Mouse (Mus musculus): ENCODE results near the gene Dnajc9. TPM values are rescaled to one million over a fixed set of nuclear protein-coding genes. Genes with fewer than 3 reads are reported as not detected.

Gene Dnajc9
- polyA plus RNA-seq, 1 experiment from 2014 or later, result 168 TPM

GRCm38 (mm10) chr14:20392326-20392725, 3.6 kb upstream of the Dnajc9 start:
- peak overlapping the region; percentile 52; the same call in 1 of the 2 replicates for H3K4me2 ChIP-seq
- WGBS, result 69% methylated on average over 4 of the region's 4 CpGs
- peaks cover 22% of the 10 kb centered on the region for H3K36me3 ChIP-seq
- no peak for ATAC-seq (ENCODE audit: insufficient number of reproducible peaks, low FRiP score, low TSS enrichment, low read depth)
- no peak overlapping the region for H3K27ac ChIP-seq
- H3K27me3 ChIP-seq, result no peaks in the 10 kb centered on the region
- H3K4me1 ChIP-seq, result peaks cover 10% of the 10 kb centered on the region
- H3K9me3 ChIP-seq, result no peaks in the 10 kb centered on the region
- no peak overlapping the region for H3K4me3 ChIP-seq
- H3K9ac ChIP-seq, result no peak overlapping the region

- Histone ChIP-seq H3K4me3 (peak overlapping the region; percentile 63; the same call in 1 of the 2 replicates), H3K4me2 (peak overlapping the region; percentile 66), H3K36me3 (peaks cover 35% of the 10 kb centered on the region), H3K9me3 (no peaks in the 10 kb centered on the region), H3K4me1 (peaks cover 25% of the 10 kb centered on the region), H3K27me3 (no peaks in the 10 kb centered on the region), H3K27ac (no peak overlapping the region; the same call in 1 of the 2 replicates), H3K9ac (no peak overlapping the region)
- 87% methylated on average over 8 of the region's 8 CpGs for WGBS
- no peak for ATAC-seq (ENCODE audit: insufficient number of reproducible peaks, low FRiP score, low TSS enrichment, low read depth)
Observed at GRCm38 (mm10) chr14:20389446-20390079, 853 bp upstream of the Dnajc9 start.

GRCm38 (mm10) chr14:20379753-20380430, 8.8 kb downstream of the Dnajc9 start:
- Histone ChIP-seq H3K36me3 (peaks cover 69% of the 10 kb centered on the region), H3K9me3 (no peaks in the 10 kb centered on the region), H3K27me3 (no peaks in the 10 kb centered on the region), H3K4me2 (no peak overlapping the region), H3K9ac (no peak overlapping the region), H3K4me1 (no peaks in the 10 kb centered on the region), H3K27ac (no peak overlapping the region), H3K4me3 (no peak overlapping the region)
- 84% methylated on average over 9 of the region's 9 CpGs for WGBS
- no peak for ATAC-seq (ENCODE audit: insufficient number of reproducible peaks, low FRiP score, low TSS enrichment, low read depth)

- H3K4me1 ChIP-seq, result no peaks in the 10 kb centered on the region
- 85% methylated on average over 5 of the region's 5 CpGs for WGBS
- no peak overlapping the region for H3K4me2 ChIP-seq
- H3K9me3 ChIP-seq, result no peaks in the 10 kb centered on the region
- no peak for ATAC-seq (ENCODE audit: insufficient number of reproducible peaks, low FRiP score, low TSS enrichment, low read depth)
- H3K4me3 ChIP-seq, result no peak overlapping the region
- no peak overlapping the region for H3K9ac ChIP-seq
- H3K27me3 ChIP-seq, result no peaks in the 10 kb centered on the region
- no peak overlapping the region for H3K27ac ChIP-seq
- H3K36me3 ChIP-seq, result peaks cover 73% of the 10 kb centered on the region
Observed at GRCm38 (mm10) chr14:20379087-20379640, 9.5 kb downstream of the Dnajc9 start.

GRCm38 (mm10) chr14:20378313-20379061, 10.2 kb downstream of the Dnajc9 start:
- no peaks in the 10 kb centered on the region for H3K4me1 ChIP-seq
- no peak for ATAC-seq (ENCODE audit: insufficient number of reproducible peaks, low FRiP score, low TSS enrichment, low read depth)
- no peak overlapping the region for H3K9ac ChIP-seq
- no peak overlapping the region for H3K27ac ChIP-seq
- 33% methylated on average over 13 of the region's 13 CpGs for WGBS
- H3K4me3 ChIP-seq, result no peak overlapping the region
- no peaks in the 10 kb centered on the region for H3K9me3 ChIP-seq
- H3K4me2 ChIP-seq, result no peak overlapping the region
- H3K27me3 ChIP-seq, result no peaks in the 10 kb centered on the region
- peaks cover 75% of the 10 kb centered on the region for H3K36me3 ChIP-seq

GRCm38 (mm10) chr14:20377112-20377521, 11.6 kb downstream of the Dnajc9 start:
- no peak for ATAC-seq (ENCODE audit: insufficient number of reproducible peaks, low FRiP score, low TSS enrichment, low read depth)
- Histone ChIP-seq H3K4me3 (no peak overlapping the region), H3K9me3 (no peaks in the 10 kb centered on the region), H3K4me2 (no peak overlapping the region), H3K4me1 (no peaks in the 10 kb centered on the region), H3K9ac (no peak overlapping the region), H3K27ac (no peak overlapping the region), H3K36me3 (peaks cover 75% of the 10 kb centered on the region), H3K27me3 (no peaks in the 10 kb centered on the region)
- WGBS, result 73% methylated on average over 4 of the region's 4 CpGs

- Histone ChIP-seq H3K27me3 (no peaks in the 10 kb centered on the region), H3K27ac (no peak overlapping the region), H3K4me3 (no peak overlapping the region), H3K4me1 (no peaks in the 10 kb centered on the region), H3K9me3 (no peaks in the 10 kb centered on the region), H3K9ac (no peak overlapping the region), H3K36me3 (peaks cover 59% of the 10 kb centered on the region), H3K4me2 (no peak overlapping the region)
- no peak for ATAC-seq (ENCODE audit: insufficient number of reproducible peaks, low FRiP score, low TSS enrichment, low read depth)
- 81% methylated on average over 1 of the region's 1 CpGs for WGBS
Observed at GRCm38 (mm10) chr14:20371854-20372253, 16.9 kb downstream of the Dnajc9 start.

GRCm38 (mm10) chr14:20370798-20371197, 17.9 kb downstream of the Dnajc9 start:
- H3K36me3 ChIP-seq, result peaks cover 60% of the 10 kb centered on the region
- H3K4me2 ChIP-seq, result no peak overlapping the region
- H3K27me3 ChIP-seq, result no peaks in the 10 kb centered on the region
- no peak overlapping the region for H3K27ac ChIP-seq
- 88% methylated on average over 7 of the region's 7 CpGs for WGBS
- H3K4me3 ChIP-seq, result no peak overlapping the region
- no peaks in the 10 kb centered on the region for H3K4me1 ChIP-seq
- H3K9ac ChIP-seq, result no peak overlapping the region
- ATAC-seq (ENCODE audit: insufficient number of reproducible peaks, low FRiP score, low TSS enrichment, low read depth), result no peak
- no peaks in the 10 kb centered on the region for H3K9me3 ChIP-seq

GRCm38 (mm10) chr14:20368271-20368670, 20.4 kb downstream of the Dnajc9 start:
- Histone ChIP-seq H3K27me3 (no peaks in the 10 kb centered on the region), H3K4me3 (no peak overlapping the region), H3K4me1 (no peaks in the 10 kb centered on the region), H3K9ac (no peak overlapping the region), H3K4me2 (no peak overlapping the region), H3K36me3 (peaks cover 62% of the 10 kb centered on the region), H3K27ac (no peak overlapping the region), H3K9me3 (no peaks in the 10 kb centered on the region)
- 95% methylated on average over 3 of the region's 3 CpGs for WGBS
- no peak for ATAC-seq (ENCODE audit: insufficient number of reproducible peaks, low FRiP score, low TSS enrichment, low read depth)

- ATAC-seq (ENCODE audit: insufficient number of reproducible peaks, low FRiP score, low TSS enrichment, low read depth), result no peak
- Histone ChIP-seq H3K27ac (no peak overlapping the region), H3K4me3 (no peak overlapping the region), H3K27me3 (no peaks in the 10 kb centered on the region), H3K4me2 (no peak overlapping the region), H3K4me1 (no peaks in the 10 kb centered on the region), H3K9ac (no peak overlapping the region), H3K9me3 (no peaks in the 10 kb centered on the region), H3K36me3 (peaks cover 82% of the 10 kb centered on the region)
- 96% methylated on average over 4 of the region's 4 CpGs for WGBS
Observed at GRCm38 (mm10) chr14:20363230-20363629, 25.5 kb downstream of the Dnajc9 start.

- peak; percentile 97 for ATAC-seq (ENCODE audit: insufficient number of reproducible peaks, low FRiP score, low TSS enrichment, low read depth)
- Histone ChIP-seq H3K4me3 (peak within 1 kb of the TSS; percentile 78), H3K27me3 (no peaks in the 10 kb centered on the region), H3K9ac (peak within 1 kb of the TSS; percentile 94), H3K4me1 (peaks cover 3% of the 10 kb centered on the region; the same call in 1 of the 2 replicates), H3K27ac (peak within 1 kb of the TSS; percentile 92), H3K4me2 (peak within 1 kb of the TSS; percentile 67), H3K9me3 (no peaks in the 10 kb centered on the region), H3K36me3 (peaks cover 32% of the 10 kb centered on the region)
- WGBS, result under 1% methylated on average over 42 of the region's 42 CpGs
Observed at GRCm38 (mm10) chr14:20347991-20348541, 40.6 kb downstream of the Dnajc9 start, which contains the start of the genes Ecd and Fam149b. Gene Ecd (minus strand): TSS chr14:20348121. Gene Fam149b (plus strand): TSS chr14:20348162.

All from limb, embryonic 15.5 days (tissue).